Mouse (Mus musculus) liver, postnatal 0 days (tissue): ENCODE results near the gene Mcam.
A peak's percentile ranks its signal among the peaks of the same experiment; 100 is the strongest.

Source experiments
- CTCF ChIP-seq: sonication (generic); IDR thresholded peaks from 2 replicates; pipeline ENCODE4 v1.5.1; 2016; ENCODE audit warnings: antibody characterized with exemption, low read depth
- EP300 ChIP-seq: IDR thresholded peaks from 2 replicates; pipeline ENCODE4 v1.6.1; 2016; ENCODE audit warnings: antibody characterized with exemption, low read depth, mild to moderate bottlenecking

GRCm38 (mm10) chr9:44147290-44147689, 13.0 kb downstream of the Mcam start:
- TF ChIP-seq CTCF = peak; percentile 65
- TF ChIP-seq EP300 = no peak
